Mouse (Mus musculus): Measurements from ENCODE around the gene Zkscan2.

Zkscan2 gene

GRCm38 (mm10) chr7:123431206-123431605 lies 69.0 kb downstream of the Zkscan2 start:
- DNase-seq (ENCODE audit: low spot score) = no peak

- peak; percentile 39 for DNase-seq (ENCODE audit: low spot score)
These were observed 69.9 kb downstream of the Zkscan2 start for GRCm38 (mm10) chr7:123430411-123430705.

GRCm38 (mm10) chr7:123429624-123430410 lies 70.4 kb downstream of the Zkscan2 start:
- peak; percentile 77 for DNase-seq (ENCODE audit: low spot score)

Measured in adipocyte (in vitro differentiated cells).